Mouse (Mus musculus): ENCODE results near the gene Spag7.

Spag7 gene

GRCm38 (mm10) chr11:70668771-70669505, at the start of gene Spag7:
Gene Spag7 (minus strand): TSS chr11:70669416.
- peak; percentile 100 for DNase-seq

GRCm38 (mm10) chr11:70718481-70718880, 49.3 kb upstream of the Spag7 start:
- no peak for DNase-seq

- DNase-seq = no peak
Measured at GRCm38 (mm10) chr11:70715832-70716231, 46.6 kb upstream of the Spag7 start.

GRCm38 (mm10) chr11:70713222-70713621, 44.0 kb upstream of the Spag7 start:
- DNase-seq = no peak

GRCm38 (mm10) chr11:70711026-70711425, 41.8 kb upstream of the Spag7 start:
- no peak for DNase-seq

GRCm38 (mm10) chr11:70706127-70706526, 36.9 kb upstream of the Spag7 start:
- DNase-seq = no peak

- no peak for DNase-seq
Measured at GRCm38 (mm10) chr11:70702781-70703180, 33.6 kb upstream of the Spag7 start.

GRCm38 (mm10) chr11:70701984-70702733, 32.9 kb upstream of the Spag7 start:
- DNase-seq = no peak

GRCm38 (mm10) chr11:70701221-70701955, 32.2 kb upstream of the Spag7 start:
- DNase-seq = no peak

- peak; percentile 68 for DNase-seq
Measured at GRCm38 (mm10) chr11:70700613-70701012, 31.4 kb upstream of the Spag7 start.

- DNase-seq = peak; percentile 94
Measured at GRCm38 (mm10) chr11:70699722-70700556, 30.7 kb upstream of the Spag7 start, which contains the start of the genes Inca1 and Kif1c. Gene Inca1 (minus strand): TSS chr11:70700155. Gene Kif1c (plus strand): TSS chr11:70700548.

- no peak for DNase-seq
Measured at GRCm38 (mm10) chr11:70699051-70699450, 29.8 kb upstream of the Spag7 start.

GRCm38 (mm10) chr11:70697376-70697775, 28.2 kb upstream of the Spag7 start:
- no peak for DNase-seq

GRCm38 (mm10) chr11:70693504-70693903, 24.3 kb upstream of the Spag7 start:
- DNase-seq = no peak

GRCm38 (mm10) chr11:70689578-70689977, 20.4 kb upstream of the Spag7 start:
- no peak for DNase-seq

GRCm38 (mm10) chr11:70688372-70688771, 19.2 kb upstream of the Spag7 start:
- no peak for DNase-seq

GRCm38 (mm10) chr11:70687601-70688199, 18.5 kb upstream of the Spag7 start, which contains the start of gene Camta2:
Gene Camta2 (minus strand): TSS chr11:70688105.
- DNase-seq = peak; percentile 91

- DNase-seq = peak; percentile 55
Measured at GRCm38 (mm10) chr11:70686901-70687566, 17.8 kb upstream of the Spag7 start.

GRCm38 (mm10) chr11:70683640-70684039, 14.4 kb upstream of the Spag7 start:
- no peak for DNase-seq

- peak; percentile 90 for DNase-seq
Measured at GRCm38 (mm10) chr11:70681897-70682581, 12.8 kb upstream of the Spag7 start.

GRCm38 (mm10) chr11:70681170-70681569, 12.0 kb upstream of the Spag7 start:
- DNase-seq = no peak

Data from retina, postnatal 1 day (tissue).